Mouse (Mus musculus) gastrocnemius, postnatal 36 days (tissue): ENCODE data around the gene Icam5. TPM values are rescaled to one million over a fixed set of nuclear protein-coding genes. Genes with fewer than 3 reads are reported as not detected.

ENCODE experiments used
- microRNA-seq, 2 experiments: library from miRNA; unstranded; fragments of <30 nt; microRNA quantifications; one replicate each; pipeline ENCODE4 v1.2.0; 2021
- total RNA-seq, 2 experiments: library from RNA; stranded (reverse); gene quantifications; 2 replicates each; pipeline ENCODE4 v1.2.3; 2021

The Icam5 gene
- total RNA-seq, 2 experiments from 2014 or later = not detected

Small RNAs within 50 kb of the gene (microRNA-seq; reads per million reads assigned to microRNA genes)
- gene Mir1900 (0 reads per million in 2 experiments), gene Mir7082 (0 to 0.36 reads per million in 2 experiments)

Other genes with a start within 250 kb of the Icam5 start
- 10 to 100 TPM; 26.1 to 33.6 TPM for gene Col5a3, start 217.0 kb upstream of the Icam5 start, total RNA-seq
- gene Rdh8, start 213.6 kb upstream of the Icam5 start, total RNA-seq = under 1 TPM; 0.17 to 0.23 TPM
- 1 to 10 TPM; 1.7 TPM for gene A230050P20Rik, start 163.4 kb upstream of the Icam5 start, total RNA-seq
- gene Angptl6, start 152.3 kb upstream of the Icam5 start, total RNA-seq = 1 to 10 TPM; 3.8 to 5.2 TPM
- 1 to 10 TPM; 6.1 to 8.7 TPM for gene Ppan, start 143.9 kb upstream of the Icam5 start, total RNA-seq
- gene Eif3g, start 133.4 kb upstream of the Icam5 start, total RNA-seq = 10 to 100 TPM; 88.8 to 96.0 TPM
- gene Dnmt1, start 72.2 kb upstream of the Icam5 start, total RNA-seq = 1 to 10 TPM; 6.0 to 7.7 TPM
- gene S1pr2, start 55.3 kb upstream of the Icam5 start, total RNA-seq = 1 to 10 TPM; 1.5 to 1.6 TPM
- gene Mrpl4, start 29.3 kb upstream of the Icam5 start, total RNA-seq = 10 to 100 TPM; 58.5 to 58.7 TPM
- 1 to 10 TPM; 1.9 to 2.1 TPM for gene Icam1, start 16.1 kb upstream of the Icam5 start, total RNA-seq
- 1 to 10 TPM; 1.2 to 1.7 TPM for gene Icam4, start 2.7 kb upstream of the Icam5 start, total RNA-seq
- gene Zglp1, start 35.0 kb downstream of the Icam5 start, total RNA-seq = not detected
- gene Gm49373, start 41.0 kb downstream of the Icam5 start, total RNA-seq = under 1 TPM in 1 of 2 experiments, not detected in 1; 0.17 TPM
- 10 to 100 TPM; 37.5 to 40.4 TPM for gene Fdx1l, start 41.5 kb downstream of the Icam5 start, total RNA-seq
- gene Gm38431, start 59.9 kb downstream of the Icam5 start, total RNA-seq = 1 to 10 TPM; 1.6 TPM
- 10 to 100 TPM; 13.8 to 17.9 TPM for gene Raver1, start 59.9 kb downstream of the Icam5 start, total RNA-seq
- gene Tyk2, start 99.2 kb downstream of the Icam5 start, total RNA-seq = 1 to 10 TPM; 4.2 to 4.4 TPM
- gene Cdc37, start 117.9 kb downstream of the Icam5 start, total RNA-seq = 100 to 1,000 TPM; 123 to 126 TPM
- 10 to 100 TPM; 42.2 to 53.9 TPM for gene Pde4a, start 133.6 kb downstream of the Icam5 start, total RNA-seq
- gene Keap1, start 207.3 kb downstream of the Icam5 start, total RNA-seq = 10 to 100 TPM; 56.5 to 58.3 TPM
- gene S1pr5, start 216.4 kb downstream of the Icam5 start, total RNA-seq = under 1 TPM in 1 of 2 experiments, not detected in 1; 0.12 TPM
- 10 to 100 TPM; 62.0 to 65.7 TPM for gene Atg4d, start 233.2 kb downstream of the Icam5 start, total RNA-seq